Mouse (Mus musculus): ENCODE data around the gene Tet2. TPM values are rescaled to one million over a fixed set of nuclear protein-coding genes. Genes with fewer than 3 reads are reported as not detected.

Gene Tet2
- polyA plus RNA-seq, 1 experiment from 2014 or later, result 21.8 TPM

GRCm38 (mm10) chr3:133473781-133474180 lies 71.2 kb downstream of the Tet2 start:
- Histone ChIP-seq H3K27me3 (no peaks in the 10 kb centered on the region), H3K4me1 (no peaks in the 10 kb centered on the region), H3K4me3 (no peak overlapping the region), H3K4me2 (replicated peaks) (no peak overlapping the region), H3K9ac (no peak overlapping the region), H3K36me3 (peaks cover 48% of the 10 kb centered on the region), H3K27ac (no peak overlapping the region), H3K9me3 (no peaks in the 10 kb centered on the region)
- WGBS, result 89% methylated on average over 1 of the region's 1 CpGs
- no peak for ATAC-seq (ENCODE audit: insufficient number of reproducible peaks, insufficient read depth, low FRiP score, low TSS enrichment)

DNA sequence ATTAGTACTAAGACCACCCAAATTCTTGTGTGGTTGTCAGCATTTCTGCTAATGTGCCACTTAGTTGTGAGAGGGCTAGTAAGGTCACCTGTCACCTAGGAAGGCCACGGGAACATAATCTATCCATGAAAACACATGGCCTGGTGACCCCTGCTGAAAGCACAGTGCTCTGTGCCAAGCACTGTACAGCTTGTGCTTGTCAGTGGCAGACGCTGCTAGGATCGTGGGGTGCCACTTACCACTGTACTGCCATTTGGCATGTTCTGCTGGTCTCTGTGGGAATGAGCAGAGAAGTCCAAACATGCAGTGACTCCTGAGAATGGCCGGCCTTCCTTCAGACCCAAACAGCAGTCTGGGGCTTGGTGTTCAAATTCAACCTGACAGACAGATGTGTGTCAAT lies 73.8 kb downstream of the Tet2 start:
- no peak overlapping the region for H3K4me2 ChIP-seq (replicated peaks)
- no peak for ATAC-seq (ENCODE audit: insufficient number of reproducible peaks, insufficient read depth, low FRiP score, low TSS enrichment)
- H3K9ac ChIP-seq, result no peak overlapping the region
- no peaks in the 10 kb centered on the region for H3K9me3 ChIP-seq
- H3K27ac ChIP-seq, result no peak overlapping the region
- no peaks in the 10 kb centered on the region for H3K4me1 ChIP-seq
- no peak overlapping the region for H3K4me3 ChIP-seq
- no peaks in the 10 kb centered on the region for H3K27me3 ChIP-seq
- H3K36me3 ChIP-seq, result peaks cover 69% of the 10 kb centered on the region
- WGBS, result 91% methylated on average over 4 of the region's 4 CpGs

- Histone ChIP-seq H3K36me3 (peaks cover 61% of the 10 kb centered on the region), H3K27me3 (no peaks in the 10 kb centered on the region), H3K9me3 (no peaks in the 10 kb centered on the region), H3K9ac (no peak overlapping the region), H3K4me1 (no peaks in the 10 kb centered on the region), H3K4me2 (replicated peaks) (no peak overlapping the region), H3K27ac (no peak overlapping the region), H3K4me3 (no peak overlapping the region)
- 98% methylated on average over 7 of the region's 7 CpGs for WGBS
- ATAC-seq (ENCODE audit: insufficient number of reproducible peaks, insufficient read depth, low FRiP score, low TSS enrichment), result no peak
Observed at GRCm38 (mm10) chr3:133468883-133469282, 76.1 kb downstream of the Tet2 start.

DNA sequence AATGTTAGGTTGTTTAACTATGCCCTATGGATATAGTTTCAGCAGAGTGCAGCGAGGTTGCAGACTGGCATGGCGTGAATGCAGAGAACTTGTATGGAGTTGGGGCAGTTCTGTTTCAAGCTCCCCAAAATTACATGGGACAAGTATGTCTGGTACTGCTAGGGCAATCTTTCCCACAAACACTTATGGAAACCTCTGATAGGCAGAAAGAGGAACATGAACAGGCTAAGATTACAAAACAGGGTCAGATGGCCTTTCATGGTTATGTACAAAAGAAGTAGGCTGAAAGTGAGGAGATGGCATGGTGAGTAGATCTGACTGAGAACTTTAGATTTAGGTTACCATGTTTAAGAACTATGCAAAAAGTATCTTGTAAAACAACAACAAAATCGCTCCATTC lies 81.7 kb downstream of the Tet2 start:
- 89% methylated on average over 3 of the region's 3 CpGs for WGBS
- Histone ChIP-seq H3K27ac (no peak overlapping the region), H3K4me1 (no peaks in the 10 kb centered on the region), H3K36me3 (peaks cover 34% of the 10 kb centered on the region), H3K9me3 (no peaks in the 10 kb centered on the region), H3K9ac (no peak overlapping the region), H3K27me3 (no peaks in the 10 kb centered on the region), H3K4me2 (replicated peaks) (no peak overlapping the region), H3K4me3 (no peak overlapping the region)
- no peak for ATAC-seq (ENCODE audit: insufficient number of reproducible peaks, insufficient read depth, low FRiP score, low TSS enrichment)

GRCm38 (mm10) chr3:133462485-133462884 lies 82.5 kb downstream of the Tet2 start:
- Histone ChIP-seq H3K4me2 (replicated peaks) (no peak overlapping the region), H3K9ac (no peak overlapping the region), H3K4me3 (no peak overlapping the region), H3K27ac (no peak overlapping the region), H3K9me3 (no peaks in the 10 kb centered on the region), H3K36me3 (peaks cover 26% of the 10 kb centered on the region), H3K4me1 (no peaks in the 10 kb centered on the region), H3K27me3 (no peaks in the 10 kb centered on the region)
- 87% methylated on average over 6 of the region's 6 CpGs for WGBS
- no peak for ATAC-seq (ENCODE audit: insufficient number of reproducible peaks, insufficient read depth, low FRiP score, low TSS enrichment)

DNA sequence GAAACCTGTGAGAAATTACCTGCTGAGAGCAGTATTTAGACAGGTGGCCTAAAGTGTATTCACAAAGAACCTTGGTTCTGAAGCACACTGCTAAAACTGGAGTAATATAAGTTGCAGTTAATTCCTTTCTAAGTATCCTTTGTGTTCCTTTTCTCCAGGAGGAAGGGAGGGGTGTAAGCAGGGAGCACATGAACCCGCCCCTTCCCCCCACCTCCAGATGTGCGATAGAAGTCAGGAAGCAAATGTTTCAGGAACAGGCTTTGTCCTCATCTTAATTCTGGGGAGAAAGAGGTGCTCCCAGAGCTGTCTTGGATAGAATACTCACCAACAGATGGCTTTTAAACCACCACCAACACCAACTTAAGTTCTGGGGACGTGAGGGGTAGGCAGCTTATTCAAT lies 82.9 kb downstream of the Tet2 start:
- Histone ChIP-seq H3K9ac (no peak overlapping the region), H3K4me2 (replicated peaks) (no peak overlapping the region), H3K27ac (no peak overlapping the region), H3K4me3 (no peak overlapping the region), H3K36me3 (peaks cover 22% of the 10 kb centered on the region), H3K27me3 (no peaks in the 10 kb centered on the region), H3K9me3 (no peaks in the 10 kb centered on the region), H3K4me1 (no peaks in the 10 kb centered on the region)
- WGBS, result 74% methylated on average over 3 of the region's 3 CpGs
- ATAC-seq (ENCODE audit: insufficient number of reproducible peaks, insufficient read depth, low FRiP score, low TSS enrichment), result no peak

DNA sequence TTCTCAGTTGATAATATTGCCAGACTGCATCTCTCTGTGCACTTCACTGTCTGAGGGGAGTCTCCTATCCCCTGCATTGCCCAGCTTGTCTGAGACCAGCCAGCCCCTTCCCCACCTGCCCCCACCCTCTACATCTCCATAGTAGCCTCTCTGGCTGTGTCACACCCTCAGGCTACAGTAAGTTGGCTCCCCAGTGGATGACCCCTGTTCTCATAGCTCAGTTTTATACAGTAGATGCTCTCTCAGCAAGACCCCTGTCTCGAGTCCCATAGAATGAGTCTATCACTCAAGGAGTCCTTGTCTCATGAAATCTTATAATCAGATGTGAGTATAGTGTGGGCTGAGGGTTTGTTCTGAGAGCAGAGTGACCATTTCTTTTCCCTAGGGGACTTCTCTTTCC lies 85.8 kb downstream of the Tet2 start:
- H3K36me3 ChIP-seq, result 0 out of 2 replicates have a peak, but pooled peaks cover 6% of the 10 kb centered on the region
- H3K9me3 ChIP-seq, result no peaks in the 10 kb centered on the region
- H3K4me1 ChIP-seq, result no peaks in the 10 kb centered on the region
- no peak for ATAC-seq (ENCODE audit: insufficient number of reproducible peaks, insufficient read depth, low FRiP score, low TSS enrichment)
- H3K4me3 ChIP-seq, result no peak overlapping the region
- H3K4me2 ChIP-seq (replicated peaks), result no peak overlapping the region
- no peak overlapping the region for H3K9ac ChIP-seq
- H3K27ac ChIP-seq, result no peak overlapping the region
- no peaks in the 10 kb centered on the region for H3K27me3 ChIP-seq
- WGBS, result 50% methylated on average over 1 of the region's 1 CpGs

DNA sequence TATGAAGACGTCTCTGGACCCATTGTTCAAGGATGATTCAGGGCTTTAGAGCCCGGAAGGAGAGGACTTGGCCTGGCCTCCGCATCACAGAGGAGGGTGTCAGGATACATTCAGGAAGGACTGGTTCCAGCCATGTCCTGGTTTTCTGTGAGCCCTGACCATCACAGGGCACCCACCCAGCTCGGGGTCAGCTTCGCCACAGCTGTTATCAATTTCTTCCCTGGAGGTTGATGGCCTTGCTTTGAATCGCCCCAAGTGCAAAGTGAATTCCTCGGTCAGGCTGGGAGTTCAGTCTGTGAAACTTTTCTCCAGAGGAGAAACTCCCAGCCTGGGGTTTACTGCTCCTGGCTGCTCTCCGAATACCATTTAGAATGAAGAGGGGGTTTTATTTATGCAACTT lies 91.0 kb downstream of the Tet2 start:
- Histone ChIP-seq H3K4me3 (no peak overlapping the region), H3K9ac (no peak overlapping the region), H3K27me3 (no peaks in the 10 kb centered on the region), H3K4me1 (no peaks in the 10 kb centered on the region), H3K27ac (no peak overlapping the region), H3K9me3 (no peaks in the 10 kb centered on the region), H3K36me3 (no peaks in the 10 kb centered on the region), H3K4me2 (replicated peaks) (no peak overlapping the region)
- WGBS, result 38% methylated on average over 8 of the region's 8 CpGs
- ATAC-seq (ENCODE audit: insufficient number of reproducible peaks, insufficient read depth, low FRiP score, low TSS enrichment), result no peak

GRCm38 (mm10) chr3:133436919-133437320 lies 108.0 kb downstream of the Tet2 start:
- Histone ChIP-seq H3K27me3 (no peaks in the 10 kb centered on the region), H3K9ac (no peak overlapping the region), H3K4me2 (replicated peaks) (no peak overlapping the region), H3K9me3 (no peaks in the 10 kb centered on the region), H3K4me3 (no peak overlapping the region), H3K36me3 (no peaks in the 10 kb centered on the region), H3K27ac (no peak overlapping the region), H3K4me1 (no peaks in the 10 kb centered on the region)
- WGBS, result 88% methylated on average over 6 of the region's 6 CpGs
- ATAC-seq (ENCODE audit: insufficient number of reproducible peaks, insufficient read depth, low FRiP score, low TSS enrichment), result no peak

DNA sequence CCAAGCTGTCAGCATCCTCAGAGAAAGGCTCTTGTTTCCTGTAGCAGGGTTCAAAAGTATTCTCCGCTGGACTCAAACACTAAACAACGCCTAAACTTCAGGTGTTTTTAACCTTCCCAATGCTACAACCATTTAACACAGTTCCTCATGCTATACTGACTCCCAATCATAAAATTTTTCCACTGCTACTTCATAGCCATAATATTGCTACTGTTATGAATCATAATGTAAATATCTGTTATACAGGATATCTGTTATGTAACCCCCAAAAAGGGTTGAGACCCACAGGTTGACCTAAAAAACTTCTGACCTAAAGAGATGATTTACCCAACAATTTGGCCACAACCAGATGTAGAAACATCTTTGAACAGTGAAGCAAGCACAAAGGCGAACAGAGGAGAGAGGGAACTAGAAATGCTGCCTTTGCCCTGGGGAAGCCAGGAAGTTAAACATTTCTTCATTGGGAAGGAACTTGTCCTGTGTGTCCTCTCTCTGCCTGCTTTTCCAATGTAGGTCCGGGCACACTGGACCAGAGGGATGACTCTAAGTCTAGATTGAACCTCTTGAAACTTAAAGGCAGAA lies 108.6 kb downstream of the Tet2 start:
- no peak overlapping the region for H3K9ac ChIP-seq
- H3K36me3 ChIP-seq, result no peaks in the 10 kb centered on the region
- ATAC-seq (ENCODE audit: insufficient number of reproducible peaks, insufficient read depth, low FRiP score, low TSS enrichment), result no peak
- H3K4me2 ChIP-seq (replicated peaks), result no peak overlapping the region
- 83% methylated on average over 4 of the region's 4 CpGs for WGBS
- no peaks in the 10 kb centered on the region for H3K27me3 ChIP-seq
- no peak overlapping the region for H3K27ac ChIP-seq
- no peaks in the 10 kb centered on the region for H3K9me3 ChIP-seq
- no peak overlapping the region for H3K4me3 ChIP-seq
- no peaks in the 10 kb centered on the region for H3K4me1 ChIP-seq

GRCm38 (mm10) chr3:133435774-133436148 lies 109.2 kb downstream of the Tet2 start:
- H3K9me3 ChIP-seq, result no peaks in the 10 kb centered on the region
- no peaks in the 10 kb centered on the region for H3K4me1 ChIP-seq
- H3K4me3 ChIP-seq, result no peak overlapping the region
- ATAC-seq (ENCODE audit: insufficient number of reproducible peaks, insufficient read depth, low FRiP score, low TSS enrichment), result no peak
- 82% methylated on average over 1 of the region's 1 CpGs for WGBS
- H3K27ac ChIP-seq, result no peak overlapping the region
- no peaks in the 10 kb centered on the region for H3K36me3 ChIP-seq
- no peak overlapping the region for H3K9ac ChIP-seq
- no peak overlapping the region for H3K4me2 ChIP-seq (replicated peaks)
- no peaks in the 10 kb centered on the region for H3K27me3 ChIP-seq

DNA sequence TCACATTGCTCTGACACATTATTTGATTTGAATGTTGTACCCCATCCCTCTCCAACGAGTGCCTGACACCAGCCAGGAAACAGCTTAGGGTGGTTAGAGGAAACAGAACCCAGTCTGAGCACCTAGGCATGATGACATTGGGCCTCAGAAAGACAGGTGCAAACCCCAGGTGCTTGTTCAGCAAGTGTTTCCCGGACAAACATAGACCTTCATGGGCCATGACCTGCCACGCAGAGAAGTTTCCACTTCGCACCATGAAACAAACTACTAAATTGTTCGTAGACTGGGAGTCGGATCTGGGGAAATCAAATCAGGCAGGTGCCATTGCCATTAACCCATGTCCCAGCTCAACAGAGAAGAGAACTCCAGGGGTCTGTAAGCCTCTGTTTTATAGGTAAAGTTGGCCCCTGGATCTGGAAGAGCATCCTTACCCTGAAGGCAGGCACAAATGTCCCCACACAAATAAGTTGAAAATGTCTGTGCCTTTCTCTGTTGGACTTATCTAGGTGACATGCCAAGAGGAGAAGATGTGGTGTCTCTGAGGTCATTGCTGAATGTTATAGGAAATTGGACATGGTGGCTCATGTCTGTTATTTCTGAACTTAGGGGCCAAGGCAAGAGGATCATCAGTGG lies 109.7 kb downstream of the Tet2 start:
- ATAC-seq (ENCODE audit: insufficient number of reproducible peaks, insufficient read depth, low FRiP score, low TSS enrichment), result no peak
- Histone ChIP-seq H3K27me3 (no peaks in the 10 kb centered on the region), H3K36me3 (no peaks in the 10 kb centered on the region), H3K4me3 (no peak overlapping the region), H3K4me2 (replicated peaks) (no peak overlapping the region), H3K9me3 (no peaks in the 10 kb centered on the region), H3K27ac (no peak overlapping the region), H3K9ac (no peak overlapping the region), H3K4me1 (no peaks in the 10 kb centered on the region)
- WGBS, result 90% methylated on average over 6 of the region's 6 CpGs
